Comparison of ENCODE assay signal across 8 mouse cellular contexts in genomic region chr11:88203712-88204532, GRCm38 (mm10). TPM values are rescaled to one million over a fixed set of nuclear protein-coding genes. Genes with fewer than 3 reads are reported as not detected.
A peak's percentile ranks its signal among the peaks of the same experiment; 100 is the strongest.
DNase-seq lines count a peak whose midpoint lies in the region; ATAC-seq lines count a peak whose summit lies in the region.

Gene Mrps23 (plus strand): TSS chr11:88204388.

- H3K9ac ChIP-seq in intestine, embryonic 14.5 days (ENCODE audit: low read length) = peak within 1 kb of the TSS; percentile 79

- WGBS in intestine, embryonic 14.5 days = under 1% methylated on average over 51 of the region's 51 CpGs

- peak within 1 kb of the TSS; percentile 92 for H3K4me2 ChIP-seq in intestine, embryonic 14.5 days (ENCODE audit: low read length)

- peak within 1 kb of the TSS; percentile 79 for H3K27ac ChIP-seq in intestine, embryonic 14.5 days (ENCODE audit: low read depth)

- peak within 1 kb of the TSS; percentile 85 for H3K4me3 ChIP-seq in intestine, embryonic 14.5 days (ENCODE audit: low read depth, low read length)

- peaks cover 10% of the 10 kb centered on the region for H3K4me1 ChIP-seq in intestine, embryonic 14.5 days (replicated peaks; ENCODE audit: control insufficient read depth, insufficient read depth, low read length)

- peak; percentile 96 to 97 for DNase-seq in adrenal gland, adult (ENCODE audit: inconsistent age in 2 of 2, low spot score in 1 of 2)
- DNase-seq in embryo, embryonic 10.5 days (ENCODE audit: low spot score) = peak; percentile 96
- DNase-seq in gastrocnemius, postnatal 25 days = peak; percentile 94
- DNase-seq in intestine, embryonic 14.5 days (ENCODE audit: low spot score) = peak; percentile 91
- DNase-seq in left cerebral cortex, postnatal 14 days (ENCODE audit: low spot score in 2 of 2) = peak; percentile 92
- peak; percentile 94 for DNase-seq in mesoderm, embryonic 11.5 days (ENCODE audit: low read depth, low spot score)
- DNase-seq in right cerebral cortex, postnatal 36 days (ENCODE audit: low spot score in 2 of 2) = peak; percentile 90 to 93
- peak; percentile 92 for DNase-seq in yolk sac, embryonic 10.5 days (ENCODE audit: low spot score)

- no peaks in the 10 kb centered on the region for H3K27me3 ChIP-seq in intestine, embryonic 14.5 days (replicated peaks; ENCODE audit: control insufficient read depth, insufficient read depth, low read length)

- H3K9me3 ChIP-seq in intestine, embryonic 14.5 days (ENCODE audit: control insufficient read depth, low read length) = no peaks in the 10 kb centered on the region

- H3K36me3 ChIP-seq in intestine, embryonic 14.5 days (ENCODE audit: control insufficient read depth, insufficient read depth, low read length) = peaks cover 12% of the 10 kb centered on the region

- intact Hi-C loops in left cerebral cortex, postnatal 14 days (cut with DNase I) = no loop called here

- peak; percentile 94 for ATAC-seq in intestine, embryonic 14.5 days (replicated peaks; ENCODE audit: low FRiP score, low TSS enrichment, low read depth)

RNA-seq across cellular contexts. Expression of gene Mrps23, which starts in this region (rescaled TPM):
- 100 to 1,000 TPM; 126 to 133 TPM for total RNA-seq in gastrocnemius, postnatal 25 days (2021)
- polyA plus RNA-seq in intestine, embryonic 14.5 days (2014; fragmentation: Nextera tagmentation; extraction: Ambion mirVana) = 60.8 and 65.2 TPM in 2 replicates
- 10 to 100 TPM; 68.6 to 75.4 TPM for total RNA-seq in left cerebral cortex, postnatal 14 days (2021)

Comparison
In these comparisons a context has a peak if more than half of its experiments do, and no peak if none do; other contexts are left out.
1. Peak in every context shown above with its lines: DNase-seq, ATAC-seq, H3K4me3 ChIP-seq and H3K27ac ChIP-seq.